Mouse (Mus musculus): ENCODE measurements at regions not wholly inside any gene's neighbourhood (a gene's known extent, or its start where the extent isn't known, plus 50 kb on each side); places are given as distances from the start of the nearest gene placed in this dataset.

DNA sequence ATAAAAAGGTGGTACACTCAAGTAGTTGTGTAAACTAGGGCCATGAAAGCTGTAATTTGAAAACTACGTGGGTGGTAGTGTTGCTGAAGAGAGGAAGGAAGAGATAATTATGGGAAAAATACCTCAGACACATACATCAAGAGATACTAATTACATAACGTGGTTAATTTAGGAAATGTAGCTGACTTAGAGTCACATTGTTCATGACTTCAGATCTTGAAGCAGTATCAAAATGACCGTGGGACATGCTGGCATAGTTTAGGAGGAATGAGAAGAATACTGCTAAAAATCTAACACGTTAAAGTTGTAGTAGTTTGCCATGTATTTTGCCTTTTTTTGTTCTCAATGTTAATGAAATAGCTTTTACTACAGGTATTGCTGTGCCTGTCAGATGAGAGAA is 445.9 kb upstream of the Sel1l start:
- Histone ChIP-seq H3K36me3 (ENCODE audit: control insufficient read depth, insufficient read depth) (no peaks in the 10 kb centered on the region), H3K4me2 (replicated peaks; ENCODE audit: low read depth) (no peak overlapping the region), H3K9ac (ENCODE audit: low read depth, low read length) (no peak overlapping the region), H3K4me3 (ENCODE audit: low read depth, low read length) (no peak overlapping the region), H3K4me1 (replicated peaks; ENCODE audit: control insufficient read depth, insufficient read depth, low read length) (peaks cover 4% of the 10 kb centered on the region; the same call in 1 of the 2 replicates), H3K9me3 (ENCODE audit: control insufficient read depth) (no peaks in the 10 kb centered on the region), H3K27me3 (replicated peaks; ENCODE audit: control insufficient read depth, insufficient read depth, low read length) (no peaks in the 10 kb centered on the region), H3K27ac (ENCODE audit: low read depth, low read length) (no peak overlapping the region)
- no peak for TF ChIP-seq CTCF (IDR thresholded peaks at IDR 0.05; ENCODE audit: low read depth)
- ATAC-seq, result no peak
- 61% methylated on average over 4 of the region's 4 CpGs for WGBS

- ATAC-seq, result no peak
Observed at GRCm38 (mm10) chr12:92293341-92293720, 444.4 kb upstream of the Sel1l start.

GRCm38 (mm10) chr12:92292460-92293340 is 443.7 kb upstream of the Sel1l start:
- WGBS, result 46% methylated on average over 11 of the region's 11 CpGs
- Histone ChIP-seq H3K4me3 (ENCODE audit: low read depth, low read length) (no peak overlapping the region), H3K36me3 (ENCODE audit: control insufficient read depth, insufficient read depth) (no peaks in the 10 kb centered on the region), H3K9ac (ENCODE audit: low read depth, low read length) (no peak overlapping the region), H3K27ac (ENCODE audit: low read depth, low read length) (no peak overlapping the region), H3K4me2 (replicated peaks; ENCODE audit: low read depth) (no peak overlapping the region), H3K4me1 (replicated peaks; ENCODE audit: control insufficient read depth, insufficient read depth, low read length) (peaks cover 4% of the 10 kb centered on the region; the same call in 1 of the 2 replicates), H3K27me3 (replicated peaks; ENCODE audit: control insufficient read depth, insufficient read depth, low read length) (no peaks in the 10 kb centered on the region), H3K9me3 (ENCODE audit: control insufficient read depth) (no peaks in the 10 kb centered on the region)
- no peak; the same call in 1 of the 2 replicates for ATAC-seq
- no peak for TF ChIP-seq CTCF (IDR thresholded peaks at IDR 0.05; ENCODE audit: low read depth)

More at GRCm38 (mm10) chr12:92293341-92293720, 444.4 kb upstream of the Sel1l start:
- Histone ChIP-seq H3K4me2 (replicated peaks; ENCODE audit: low read depth) (no peak overlapping the region), H3K9ac (ENCODE audit: low read depth, low read length) (no peak overlapping the region), H3K36me3 (ENCODE audit: control insufficient read depth, insufficient read depth) (no peaks in the 10 kb centered on the region), H3K4me1 (replicated peaks; ENCODE audit: control insufficient read depth, insufficient read depth, low read length) (peaks cover 4% of the 10 kb centered on the region; the same call in 1 of the 2 replicates), H3K9me3 (ENCODE audit: control insufficient read depth) (no peaks in the 10 kb centered on the region), H3K27me3 (replicated peaks; ENCODE audit: control insufficient read depth, insufficient read depth, low read length) (no peaks in the 10 kb centered on the region), H3K27ac (ENCODE audit: low read depth, low read length) (no peak overlapping the region), H3K4me3 (ENCODE audit: low read depth, low read length) (no peak overlapping the region)
- TF ChIP-seq CTCF (IDR thresholded peaks at IDR 0.05; ENCODE audit: low read depth), result no peak

GRCm38 (mm10) chr12:92291490-92291889 is 442.5 kb upstream of the Sel1l start:
- Histone ChIP-seq H3K4me3 (ENCODE audit: low read depth, low read length) (no peak overlapping the region), H3K27me3 (replicated peaks; ENCODE audit: control insufficient read depth, insufficient read depth, low read length) (no peaks in the 10 kb centered on the region), H3K4me2 (replicated peaks; ENCODE audit: low read depth) (no peak overlapping the region), H3K9ac (ENCODE audit: low read depth, low read length) (no peak overlapping the region), H3K4me1 (replicated peaks; ENCODE audit: control insufficient read depth, insufficient read depth, low read length) (peaks cover 4% of the 10 kb centered on the region; the same call in 1 of the 2 replicates), H3K9me3 (ENCODE audit: control insufficient read depth) (no peaks in the 10 kb centered on the region), H3K27ac (ENCODE audit: low read depth, low read length) (no peak overlapping the region), H3K36me3 (ENCODE audit: control insufficient read depth, insufficient read depth) (no peaks in the 10 kb centered on the region)
- no peak for ATAC-seq
- WGBS, result 90% methylated on average over 1 of the region's 1 CpGs
- TF ChIP-seq CTCF (IDR thresholded peaks at IDR 0.05; ENCODE audit: low read depth), result no peak

GRCm38 (mm10) chr12:92285511-92285910 is 436.6 kb upstream of the Sel1l start:
- no peaks in the 10 kb centered on the region for H3K27me3 ChIP-seq (replicated peaks; ENCODE audit: control insufficient read depth, insufficient read depth, low read length)
- TF ChIP-seq CTCF (IDR thresholded peaks at IDR 0.05; ENCODE audit: low read depth), result no peak
- 90% methylated on average over 5 of the region's 5 CpGs for WGBS

DNA sequence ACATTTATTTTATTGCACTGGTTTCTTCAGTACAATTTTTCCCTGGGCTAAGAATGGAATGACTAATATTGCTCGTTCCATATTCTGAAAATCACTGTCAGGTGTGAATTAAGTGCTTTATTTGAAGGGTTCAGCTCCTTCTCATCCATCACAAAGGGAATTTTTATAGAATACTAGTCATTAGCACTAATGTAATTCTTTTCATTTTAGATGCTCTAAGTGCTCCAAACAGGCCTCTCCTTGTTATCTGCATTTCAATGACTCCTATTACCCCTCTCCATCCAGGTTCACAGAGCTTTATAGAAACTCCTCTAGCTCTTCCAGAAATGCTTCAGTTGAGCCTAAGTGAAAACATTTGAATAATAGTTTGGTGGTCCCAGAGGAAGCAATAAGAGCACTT is 431.5 kb upstream of the Sel1l start:
- Histone ChIP-seq H3K4me3 (ENCODE audit: low read depth, low read length) (no peak overlapping the region), H3K36me3 (ENCODE audit: control insufficient read depth, insufficient read depth) (no peaks in the 10 kb centered on the region), H3K4me2 (replicated peaks; ENCODE audit: low read depth) (no peak overlapping the region), H3K9me3 (ENCODE audit: control insufficient read depth) (no peaks in the 10 kb centered on the region), H3K27ac (ENCODE audit: low read depth, low read length) (no peak overlapping the region), H3K9ac (ENCODE audit: low read depth, low read length) (no peak overlapping the region), H3K4me1 (replicated peaks; ENCODE audit: control insufficient read depth, insufficient read depth, low read length) (no peaks in the 10 kb centered on the region), H3K27me3 (replicated peaks; ENCODE audit: control insufficient read depth, insufficient read depth, low read length) (no peaks in the 10 kb centered on the region)
- no peak for TF ChIP-seq CTCF (IDR thresholded peaks at IDR 0.05; ENCODE audit: low read depth)
- no peak for ATAC-seq
- WGBS, result 73% methylated on average over 1 of the region's 1 CpGs

More at GRCm38 (mm10) chr12:92285511-92285910, 436.6 kb upstream of the Sel1l start:
- no peak overlapping the region for H3K9ac ChIP-seq (ENCODE audit: low read depth, low read length)
- H3K4me1 ChIP-seq (replicated peaks; ENCODE audit: control insufficient read depth, insufficient read depth, low read length), result no peaks in the 10 kb centered on the region
- no peak overlapping the region for H3K4me3 ChIP-seq (ENCODE audit: low read depth, low read length)
- no peak overlapping the region for H3K27ac ChIP-seq (ENCODE audit: low read depth, low read length)
- ATAC-seq, result no peak
- H3K36me3 ChIP-seq (ENCODE audit: control insufficient read depth, insufficient read depth), result no peaks in the 10 kb centered on the region
- no peak overlapping the region for H3K4me2 ChIP-seq (replicated peaks; ENCODE audit: low read depth)
- H3K9me3 ChIP-seq (ENCODE audit: control insufficient read depth), result no peaks in the 10 kb centered on the region
